Mouse (Mus musculus): ENCODE data around the gene Morn5. TPM values are rescaled to one million over a fixed set of nuclear protein-coding genes. Genes with fewer than 3 reads are reported as not detected.

Gene Morn5
- total and polyA plus RNA-seq, 3 experiments: 0.81 to 1.3 TPM; not detected in 1

GRCm38 (mm10) chr2:36103555-36104367 lies 54.5 kb downstream of the Morn5 start:
- no peak overlapping the region for H3K4me3 ChIP-seq (ENCODE audit: control insufficient read depth in 1 of 2, insufficient read depth in 1 of 2, low read depth in 2 of 2, low read length in 2 of 2)
- H3K4me1 ChIP-seq (ENCODE audit: control insufficient read depth in 1 of 2, insufficient read depth in 2 of 2, low read length in 2 of 2): no peaks in the 10 kb centered on the region
- no peaks in the 10 kb centered on the region for H3K79me2 ChIP-seq (ENCODE audit: control insufficient read depth, insufficient read depth, low read length, poor library complexity)
- TF ChIP-seq CHD1 (IDR thresholded peaks at IDR 0.05; ENCODE audit: low read depth, low read length) (no peak), JUND (IDR thresholded peaks at IDR 0.05; ENCODE audit: low read depth, low read length) (no peak), POLR2AphosphoS5 (IDR thresholded peaks at IDR 0.05; ENCODE audit: borderline replicate concordance, low read depth, low read length) (no peak), POLR2AphosphoS2 (IDR thresholded peaks at IDR 0.05; ENCODE audit: low read length) (no peak), BHLHE40 (IDR thresholded peaks at IDR 0.05; ENCODE audit: borderline replicate concordance, low read depth, low read length) (no peak), RCOR1 (IDR thresholded peaks at IDR 0.05; ENCODE audit: low read depth, low read length) (no peak), ZKSCAN1 (IDR thresholded peaks at IDR 0.05; ENCODE audit: low read depth, low read length) (no peak)
- no peaks in the 10 kb centered on the region for H3K36me3 ChIP-seq (ENCODE audit: control insufficient read depth in 1 of 2, insufficient read depth in 2 of 2, low read length in 2 of 2)
- H3K9ac ChIP-seq (ENCODE audit: control insufficient read depth, low read depth, low read length, poor library complexity, severe bottlenecking): no peak overlapping the region
- peaks cover 0 to under 1% of the 10 kb centered on the region in 2 experiments; a peak in 3 of 4 replicates for H3K27me3 ChIP-seq (ENCODE audit: control insufficient read depth in 1 of 2, insufficient read depth in 2 of 2, low read length in 2 of 2)
- no peak overlapping the region for H3K27ac ChIP-seq (ENCODE audit: control insufficient read depth, low read depth, low read length)
- DNase-seq (ENCODE audit: low read depth, low spot score): no peak
- H3K9me3 ChIP-seq (replicated peaks; ENCODE audit: insufficient read depth, low read length): no peaks in the 10 kb centered on the region

DNA sequence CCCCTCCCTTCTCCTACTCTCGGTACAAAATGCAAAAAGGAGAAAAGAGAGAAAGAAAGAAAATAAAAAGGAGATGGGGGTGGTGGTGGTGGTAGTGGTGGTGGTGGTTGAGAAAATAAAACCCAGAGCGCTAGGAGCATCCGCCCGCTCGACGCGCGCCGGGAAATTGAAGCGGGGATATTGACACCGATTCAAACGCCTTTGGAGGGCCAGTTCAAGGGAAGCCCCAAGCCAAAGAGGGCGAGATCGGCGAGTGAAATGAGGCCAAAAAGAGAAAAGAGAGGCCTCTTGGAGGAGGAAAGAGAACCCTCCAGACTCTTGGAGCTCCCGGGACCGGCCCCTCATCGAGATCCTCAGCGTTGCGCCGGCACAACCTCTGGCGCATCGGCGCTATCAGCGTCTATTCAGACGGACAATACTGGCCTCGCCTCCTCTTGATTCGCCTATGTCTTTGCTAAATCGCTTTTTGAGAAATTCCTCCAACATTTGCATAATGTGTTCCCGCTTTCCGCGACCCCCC lies 55.2 kb downstream of the Morn5 start:
- H3K27me3 ChIP-seq (ENCODE audit: control insufficient read depth in 1 of 2, insufficient read depth in 2 of 2, low read length in 2 of 2): no peaks in the 10 kb centered on the region; a peak in 2 of 4 replicates
- H3K9me3 ChIP-seq (replicated peaks; ENCODE audit: insufficient read depth, low read length): no peaks in the 10 kb centered on the region
- H3K4me1 ChIP-seq (ENCODE audit: control insufficient read depth in 1 of 2, insufficient read depth in 2 of 2, low read length in 2 of 2): no peaks in the 10 kb centered on the region
- no peak for DNase-seq (ENCODE audit: low read depth, low spot score)
- H3K4me3 ChIP-seq (ENCODE audit: control insufficient read depth in 1 of 2, insufficient read depth in 1 of 2, low read depth in 2 of 2, low read length in 2 of 2): no peak overlapping the region
- TF ChIP-seq BHLHE40 (IDR thresholded peaks at IDR 0.05; ENCODE audit: borderline replicate concordance, low read depth, low read length) (no peak), POLR2AphosphoS5 (IDR thresholded peaks at IDR 0.05; ENCODE audit: borderline replicate concordance, low read depth, low read length) (no peak), MAFK (IDR thresholded peaks at IDR 0.05; ENCODE audit: borderline replicate concordance, low read depth, low read length) (no peak), NELFE (IDR thresholded peaks at IDR 0.05; ENCODE audit: low read depth, low read length) (no peak), TAL1 (IDR thresholded peaks at IDR 0.05; ENCODE audit: low read length) (no peak), ZMIZ1 (IDR thresholded peaks at IDR 0.05; ENCODE audit: low read depth, low read length) (no peak), CHD1 (IDR thresholded peaks at IDR 0.05; ENCODE audit: low read depth, low read length) (no peak), GATA1 (IDR thresholded peaks at IDR 0.05; ENCODE audit: low read depth, low read length) (no peak), TCF12 (IDR thresholded peaks at IDR 0.05; ENCODE audit: low read depth, low read length) (no peak), ETS1 (IDR thresholded peaks at IDR 0.05; ENCODE audit: low read depth, low read length) (no peak), UBTF (IDR thresholded peaks at IDR 0.05; ENCODE audit: borderline replicate concordance, insufficient read depth, low read depth, low read length) (no peak)
- H3K36me3 ChIP-seq (ENCODE audit: control insufficient read depth in 1 of 2, insufficient read depth in 2 of 2, low read length in 2 of 2): no peaks in the 10 kb centered on the region
- H3K9ac ChIP-seq (ENCODE audit: control insufficient read depth, low read depth, low read length, poor library complexity, severe bottlenecking): no peak overlapping the region
- no peaks in the 10 kb centered on the region for H3K79me2 ChIP-seq (ENCODE audit: control insufficient read depth, insufficient read depth, low read length, poor library complexity)
- no peak overlapping the region for H3K27ac ChIP-seq (ENCODE audit: control insufficient read depth, low read depth, low read length)
